Mouse (Mus musculus) T-helper 17 cell (primary cell): ENCODE results near the gene Cnrip1.
"Not testable (repeated sequence)": the region's sequence is repeated elsewhere in the genome, so short reads cannot be mapped to it uniquely, and the experiment has no call there.

ENCODE experiments used
- in situ Hi-C, 2 experiments: fragments of 300-600 bp; cut with MboI, MseI; formaldehyde crosslinking; loops; 1 replicate in 1 of 2; 2 replicates in 1 of 2; pipeline ENCODE4 v1.15.1; 2025; ENCODE audit warnings: high pct_unique_total_duplicates in 2 of 2

The Cnrip1 gene

DNA sequence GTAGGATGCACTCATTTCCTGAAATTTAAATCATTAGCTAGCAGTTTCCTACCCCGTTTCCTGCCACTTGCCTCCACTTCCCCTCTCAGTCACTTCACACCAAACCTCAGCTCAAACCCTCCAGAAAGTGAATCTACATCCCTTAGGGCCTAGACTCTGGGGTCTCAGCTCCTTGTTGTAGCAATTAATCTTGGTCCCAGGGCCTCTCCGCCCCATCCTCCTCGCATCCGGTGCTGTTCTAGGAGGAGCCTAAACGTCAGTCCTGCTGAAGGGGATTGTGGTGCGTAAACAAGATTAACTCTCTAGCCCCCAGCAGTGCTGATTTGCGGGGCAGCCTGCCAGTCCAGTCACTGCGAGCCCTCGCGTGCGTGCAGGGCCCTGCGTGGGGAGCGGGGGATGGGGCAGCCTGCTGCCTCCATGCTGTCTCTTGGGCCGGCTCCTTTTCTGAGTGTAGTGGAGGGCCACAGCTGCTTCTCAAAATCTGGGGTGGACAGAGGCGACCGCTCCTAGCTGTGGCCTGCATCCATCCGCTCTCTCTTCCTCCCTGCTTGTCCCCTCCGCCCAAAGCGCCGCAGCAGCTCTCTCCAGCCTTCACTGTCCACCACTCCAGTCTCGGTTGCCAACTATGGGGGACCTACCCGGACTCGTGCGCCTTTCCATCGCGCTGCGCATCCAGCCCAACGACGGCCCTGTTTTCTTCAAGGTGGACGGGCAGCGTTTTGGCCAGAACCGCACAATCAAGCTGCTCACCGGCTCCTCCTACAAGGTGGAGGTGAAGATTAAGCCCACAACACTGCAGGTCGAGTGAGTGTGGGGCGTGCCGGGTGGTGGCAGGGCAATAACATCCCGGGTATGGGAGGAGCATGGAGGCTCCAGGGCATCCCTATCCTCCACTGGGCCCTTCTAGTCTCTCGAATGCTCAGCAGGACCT lies at the start of gene Cnrip1, which contains the start of gene Plek:
Gene Cnrip1, plus strand, starts transcription at position 42 of the 931 bp plus-strand sequence.
Gene Plek, minus strand, starts transcription at position 837 of the 931 bp plus-strand sequence.
- in situ Hi-C loops: loop anchor here in 1 of 2 experiments (10.0 kb wide), 1 partner anchor 1157 kb away; no protein-coding TSS in a partner anchor

GRCm38 (mm10) chr11:17002739-17003373 lies 48.5 kb upstream of the Cnrip1 start:
- in situ Hi-C loops: loop anchor here (5.0 to 25.0 kb wide), 3 partner anchors 51 to 959 kb away; partner anchors contain the start of genes Etaa1 (in 1 of the 2) and Fbxo48 (in 1 of the 2)

GRCm38 (mm10) chr11:17003757-17004156 lies 47.6 kb upstream of the Cnrip1 start:
- in situ Hi-C loops: loop anchor here (5.0 to 25.0 kb wide), 3 partner anchors 51 to 959 kb away; partner anchors contain the start of genes Etaa1 (in 1 of the 2) and Fbxo48 (in 1 of the 2)

DNA sequence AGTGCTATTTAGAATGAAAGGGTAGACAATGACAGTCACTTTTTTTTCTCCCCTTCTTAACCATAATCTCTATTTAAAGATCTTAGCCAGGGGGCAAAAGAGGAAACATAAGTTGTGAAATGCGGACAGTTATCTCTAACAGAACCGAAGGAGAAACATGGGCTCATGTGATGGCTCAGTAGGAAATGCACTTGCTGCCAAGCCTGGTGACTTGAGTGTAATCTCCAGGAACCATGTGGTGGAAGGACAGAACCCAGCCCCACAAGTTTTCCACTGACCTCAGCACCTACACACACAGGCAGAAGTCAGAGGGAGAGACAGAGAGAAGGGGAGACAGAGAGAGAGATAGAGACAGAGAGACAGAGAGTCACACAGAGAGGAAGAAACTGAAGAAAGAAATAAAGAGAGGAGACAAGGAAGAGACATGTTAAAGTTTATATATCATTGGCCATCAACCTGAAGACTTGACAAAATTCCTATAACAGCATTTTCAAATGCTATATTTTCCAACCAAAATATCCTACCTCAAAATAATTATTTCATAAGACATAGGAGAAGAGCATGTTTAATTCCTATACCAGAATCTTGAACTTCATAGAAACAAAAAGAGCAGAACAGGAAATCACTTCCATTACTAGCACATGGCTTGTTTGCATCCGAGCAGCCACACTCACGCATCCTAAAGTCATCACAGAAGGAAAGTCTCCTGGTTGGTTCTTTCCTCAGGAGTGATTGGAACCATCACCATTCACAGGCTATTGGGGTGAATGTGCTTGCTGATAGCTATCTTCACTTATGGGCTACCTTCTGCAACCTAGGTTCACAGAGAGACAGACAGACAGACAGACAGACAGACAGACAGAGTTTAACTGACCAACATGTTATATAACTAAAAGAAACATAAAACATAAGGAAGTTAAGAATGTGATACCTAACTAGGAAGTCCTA lies 46.2 kb upstream of the Cnrip1 start:
- in situ Hi-C loops: loop anchor here (5.0 to 25.0 kb wide), 3 partner anchors 53 to 957 kb away; partner anchors contain the start of genes Etaa1 (in 1 of the 2) and Fbxo48 (in 1 of the 2)

- in situ Hi-C loops: loop anchor here in 1 of 2 experiments (25.0 kb wide), 1 partner anchor 956 kb away; the partner anchor contains the start of gene Etaa1
These were observed 44.9 kb upstream of the Cnrip1 start for GRCm38 (mm10) chr11:17006526-17006925.

- in situ Hi-C loops: loop anchor here in 1 of 2 experiments (25.0 kb wide), 1 partner anchor 955 kb away; the partner anchor contains the start of gene Etaa1
These were observed 43.7 kb upstream of the Cnrip1 start for GRCm38 (mm10) chr11:17007517-17008173.

- in situ Hi-C loops: loop anchor here in 1 of 2 experiments (25.0 kb wide), 1 partner anchor 954 kb away; the partner anchor contains the start of gene Etaa1
These were observed 42.9 kb upstream of the Cnrip1 start for GRCm38 (mm10) chr11:17008498-17008941.

GRCm38 (mm10) chr11:17012948-17013347 lies 38.4 kb upstream of the Cnrip1 start:
- in situ Hi-C loops: loop anchor here in 1 of 2 experiments (25.0 kb wide), 1 partner anchor 949 kb away; the partner anchor contains the start of gene Etaa1

- in situ Hi-C loops: loop anchor here in 1 of 2 experiments (5.0 to 25.0 kb wide), 2 partner anchors 57 to 943 kb away; partner anchors contain the start of gene Etaa1
These were observed 32.1 kb upstream of the Cnrip1 start for GRCm38 (mm10) chr11:17019328-17019727.

DNA sequence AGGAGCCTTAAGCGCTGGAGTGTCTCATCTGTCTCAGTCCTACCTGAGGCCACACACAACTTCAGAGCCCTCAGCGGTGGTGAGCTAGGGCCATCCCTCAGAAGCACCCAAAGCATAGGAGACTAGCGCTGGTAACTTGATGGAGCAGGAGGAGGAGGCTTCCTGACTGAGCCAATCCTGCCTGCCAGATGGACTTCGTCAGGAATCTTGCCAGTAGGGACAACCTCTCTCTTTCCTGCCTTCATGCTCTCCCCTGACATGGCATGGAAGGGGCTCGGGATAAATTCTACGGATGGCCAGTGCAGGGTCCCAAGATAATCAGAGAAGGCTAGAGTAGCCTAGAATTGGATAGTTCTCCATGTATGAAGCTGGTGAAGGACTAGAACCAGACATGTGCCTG lies 28.2 kb upstream of the Cnrip1 start:
- in situ Hi-C loops: loop anchor here in 1 of 2 experiments (25.0 kb wide), 1 partner anchor 939 kb away; the partner anchor contains the start of gene Etaa1

- in situ Hi-C loops: loop anchor here in 1 of 2 experiments (25.0 kb wide), 1 partner anchor 938 kb away; the partner anchor contains the start of gene Etaa1
These were observed 27.4 kb upstream of the Cnrip1 start for GRCm38 (mm10) chr11:17023984-17024383.

DNA sequence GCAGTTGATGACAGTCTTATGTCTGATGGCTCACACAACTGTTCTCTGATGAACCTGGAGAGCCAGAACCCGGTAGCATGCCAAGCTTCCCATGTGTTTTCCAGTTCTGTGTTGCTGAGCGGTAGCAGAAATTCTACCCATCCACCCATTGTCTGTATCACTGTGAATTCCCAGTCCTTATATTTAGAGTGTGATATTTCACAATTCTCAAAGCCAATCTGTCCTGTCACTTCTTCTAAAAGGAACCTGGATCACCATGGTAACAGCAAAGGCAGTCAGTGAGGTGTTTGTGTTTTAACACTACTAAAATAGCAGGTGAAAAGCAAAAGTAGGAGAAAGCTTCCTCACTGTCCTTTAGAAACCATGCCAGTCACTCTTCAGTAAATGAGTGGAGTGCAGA lies 5.6 kb upstream of the Cnrip1 start:
- in situ Hi-C loops: loop anchor here in 1 of 2 experiments (25.0 kb wide), 1 partner anchor 1784 kb away; no protein-coding TSS in a partner anchor

GRCm38 (mm10) chr11:17052476-17053049 lies 1.2 kb downstream of the Cnrip1 start:
- in situ Hi-C loops: loop anchor here in 1 of 2 experiments (10.0 kb wide), 1 partner anchor 1158 kb away; no protein-coding TSS in a partner anchor

DNA sequence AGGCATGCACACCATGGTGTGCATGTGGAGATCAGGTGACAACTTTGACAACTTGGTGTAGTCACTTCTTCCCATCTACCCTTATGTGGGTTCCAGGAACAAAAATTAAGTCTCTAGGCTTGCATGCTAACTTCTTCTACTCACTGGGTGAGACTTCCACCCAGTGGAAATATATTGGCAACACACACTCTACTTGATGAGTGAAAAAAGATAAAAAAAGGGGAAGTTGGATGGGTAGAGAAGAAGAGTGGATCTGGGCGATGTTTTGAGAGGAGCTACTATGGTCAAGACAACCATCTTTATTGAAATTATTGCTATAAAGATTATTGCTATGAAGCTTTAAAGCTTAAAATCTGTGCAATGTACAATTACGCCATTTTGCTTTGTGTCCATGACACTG lies 18.0 kb downstream of the Cnrip1 start:
- in situ Hi-C loops: not testable (repeated sequence)

DNA sequence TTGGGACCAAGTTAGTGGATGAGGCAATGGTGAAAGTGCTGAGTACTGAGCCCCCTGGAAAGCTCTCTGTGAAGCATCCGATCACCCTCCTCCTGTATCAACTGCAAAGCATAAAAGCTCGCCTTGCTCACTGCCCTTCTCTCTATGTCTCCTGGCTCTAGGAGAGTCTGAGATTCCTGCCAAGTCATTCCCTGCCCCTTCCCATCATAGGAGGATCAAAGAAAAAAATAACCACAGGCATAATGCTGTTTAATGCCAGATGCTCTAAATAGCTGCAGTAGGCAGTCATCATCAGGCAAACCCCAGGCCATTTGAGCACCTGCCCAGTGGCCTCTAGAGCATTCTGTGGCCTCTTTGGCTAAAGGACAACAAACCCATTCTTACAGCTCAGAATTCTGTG lies 24.3 kb downstream of the Cnrip1 start:
- in situ Hi-C loops: no loop called here

DNA sequence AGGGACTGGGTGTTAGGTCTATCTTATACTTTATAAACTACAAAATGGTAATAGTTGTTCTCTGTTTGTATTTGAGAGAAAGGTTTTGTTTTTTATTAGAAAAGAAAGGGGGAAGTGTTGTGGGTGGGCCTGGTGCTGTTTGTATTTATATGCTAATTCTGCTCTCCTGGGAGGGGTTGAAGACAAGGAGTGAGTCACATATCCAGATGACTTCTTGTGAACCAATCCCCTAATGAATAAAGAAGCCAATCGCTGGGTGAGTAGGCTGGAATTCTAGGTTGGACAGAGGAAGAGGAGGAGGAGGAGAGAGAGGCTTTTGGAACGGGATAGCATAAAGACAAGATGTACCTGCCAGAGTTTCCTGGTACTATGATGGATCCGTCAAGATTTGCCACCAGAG lies 30.7 kb downstream of the Cnrip1 start:
- in situ Hi-C loops: no loop called here

DNA sequence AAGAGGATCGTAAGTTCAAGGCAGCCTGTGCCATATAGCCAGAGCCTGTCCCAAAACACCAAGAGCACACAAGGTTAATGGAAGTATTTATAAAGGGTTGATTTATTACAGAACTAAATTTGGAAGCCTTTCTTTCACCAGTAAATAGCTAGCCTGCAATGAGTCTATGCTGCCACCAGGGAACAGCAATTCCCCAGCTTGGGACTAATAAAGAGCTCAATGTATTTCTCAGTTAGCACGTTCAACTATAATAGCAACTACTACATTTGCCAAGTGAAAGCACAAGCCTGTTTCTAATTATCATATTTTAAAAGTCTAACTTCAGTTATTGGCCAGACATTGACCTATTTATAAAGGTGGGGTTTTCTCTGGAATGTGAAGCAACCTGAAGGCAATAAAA lies 31.6 kb downstream of the Cnrip1 start:
- in situ Hi-C loops: no loop called here

DNA sequence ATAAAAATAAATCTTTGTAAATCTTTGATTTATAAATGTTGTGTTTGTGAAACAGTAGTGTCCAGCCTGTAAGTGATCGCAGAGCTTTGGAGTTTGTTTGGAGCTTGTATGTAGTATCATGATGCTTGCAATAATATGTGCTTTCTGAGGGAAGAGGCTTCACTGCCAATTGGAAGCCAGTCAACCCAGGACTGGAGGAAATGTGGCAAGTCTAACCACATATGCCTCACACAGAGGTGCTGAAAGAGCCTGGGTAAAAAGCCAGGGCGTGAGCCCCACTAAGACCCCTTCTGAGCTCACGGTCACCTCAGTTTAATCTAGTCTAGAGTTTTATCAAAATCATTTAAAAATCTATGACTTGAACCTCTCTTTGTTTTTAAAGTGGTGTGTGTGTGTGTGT lies 32.1 kb downstream of the Cnrip1 start:
- in situ Hi-C loops: no loop called here

GRCm38 (mm10) chr11:17083866-17084265 lies 32.5 kb downstream of the Cnrip1 start:
- in situ Hi-C loops: no loop called here
